Mouse (Mus musculus): ENCODE results near the gene Dab2.

Gene Dab2

DNA sequence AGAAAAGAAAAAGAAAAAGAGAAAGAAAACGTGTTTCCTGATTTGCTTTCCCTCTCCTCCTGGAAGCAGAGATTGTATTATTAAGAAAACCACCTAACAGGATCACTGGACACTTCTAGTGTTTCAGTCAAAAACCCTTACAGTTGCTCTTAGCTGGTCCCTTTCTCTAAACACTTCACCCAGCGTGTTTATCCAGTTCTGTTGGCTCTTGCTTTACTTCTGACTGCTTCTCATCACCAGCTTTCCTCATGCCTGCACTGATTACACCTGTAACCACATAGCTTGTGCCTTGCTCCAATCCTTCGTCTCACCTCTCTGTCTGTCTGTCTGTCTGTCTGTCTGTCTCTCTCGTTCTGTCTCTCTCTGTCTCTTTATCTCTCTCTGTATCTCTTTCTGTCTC, 25.9 kb downstream of the Dab2 start:
- DNase-seq (ENCODE audit: low read depth) = no peak

DNA sequence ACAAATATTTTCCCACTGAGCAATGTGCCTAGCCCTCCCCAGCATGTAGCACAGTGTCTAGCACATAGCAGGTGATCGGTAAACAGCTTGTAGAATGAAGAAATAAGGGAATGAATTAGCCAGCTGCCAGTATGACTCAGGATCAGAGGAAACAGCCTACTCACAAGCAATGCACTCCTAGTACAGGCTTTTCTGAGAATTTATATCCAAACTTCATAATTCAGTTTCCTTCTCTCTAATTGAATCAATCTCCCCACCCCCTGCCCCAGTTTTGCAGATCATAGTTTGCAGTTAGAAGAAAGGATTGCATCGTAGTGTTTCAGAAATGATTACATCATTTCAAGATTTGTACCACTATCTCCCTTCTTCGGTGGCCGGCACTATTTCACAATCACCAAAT, 26.4 kb downstream of the Dab2 start:
- no peak for DNase-seq (ENCODE audit: low read depth)

DNA sequence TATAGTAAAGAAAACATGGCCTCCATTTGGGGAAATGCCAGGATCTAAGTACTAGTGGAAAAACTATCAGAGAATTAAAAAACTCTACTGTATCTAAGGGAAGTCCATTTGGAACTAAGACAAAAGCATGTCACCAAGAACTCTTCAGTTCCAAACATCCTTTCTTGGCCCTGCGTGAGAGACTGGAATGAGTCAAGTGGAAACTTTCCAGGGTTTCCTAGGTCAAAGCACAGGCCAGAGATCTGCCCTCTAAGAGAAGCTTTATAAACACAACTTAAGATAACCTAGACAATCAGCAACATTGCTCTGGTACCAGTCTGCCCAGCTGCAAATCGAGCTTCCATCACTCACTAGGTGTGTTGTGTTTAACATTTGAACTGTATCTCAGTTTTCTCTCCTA, 31.8 kb downstream of the Dab2 start:
- no peak for DNase-seq (ENCODE audit: low read depth)

DNA sequence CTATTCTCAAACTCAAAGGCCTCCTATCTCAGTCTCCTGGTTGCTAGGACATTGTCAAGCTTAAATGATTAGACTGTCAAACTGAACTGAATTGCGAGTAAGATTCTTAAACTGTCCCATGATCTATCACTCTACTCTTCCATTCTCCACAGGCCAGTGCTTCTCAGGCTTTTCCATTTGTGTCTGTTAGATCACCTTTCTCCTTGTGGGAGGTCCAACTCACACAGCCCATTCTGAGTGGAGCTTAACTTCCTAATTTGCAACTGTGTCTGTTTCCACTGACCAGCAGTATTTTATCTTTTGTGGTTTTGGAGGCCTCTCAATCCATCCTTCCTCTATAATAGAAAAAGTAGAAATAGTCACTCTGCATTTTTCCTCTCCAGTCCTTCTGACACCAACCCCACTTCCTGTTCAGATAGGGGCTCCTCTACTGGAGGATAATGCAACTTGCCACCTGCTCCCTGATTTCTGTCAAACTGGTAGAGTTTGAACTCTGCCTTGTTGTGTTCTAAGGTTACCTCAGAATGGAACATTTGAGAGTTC, 35.1 kb downstream of the Dab2 start:
- DNase-seq (ENCODE audit: low read depth) = no peak

DNA sequence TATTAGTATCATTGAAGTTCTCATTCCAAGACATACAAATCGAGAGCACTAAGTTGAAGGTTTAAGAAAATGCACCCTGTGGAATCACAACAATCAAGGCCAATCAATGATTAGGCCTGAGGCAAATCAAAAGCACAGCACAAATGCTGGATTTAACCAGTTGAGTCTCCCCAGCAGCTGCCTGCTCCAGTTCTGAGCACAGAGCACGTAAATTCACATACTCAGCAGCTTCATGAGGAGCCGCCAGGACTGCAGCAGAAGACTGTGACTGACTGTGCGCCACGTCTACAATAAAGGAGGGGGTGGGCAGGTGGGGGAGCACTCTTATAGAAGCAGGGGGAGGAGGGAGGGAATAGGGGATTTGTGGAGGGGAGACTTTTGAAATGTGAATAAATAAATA, 40.2 kb downstream of the Dab2 start:
- no peak for DNase-seq (ENCODE audit: low read depth)

DNA sequence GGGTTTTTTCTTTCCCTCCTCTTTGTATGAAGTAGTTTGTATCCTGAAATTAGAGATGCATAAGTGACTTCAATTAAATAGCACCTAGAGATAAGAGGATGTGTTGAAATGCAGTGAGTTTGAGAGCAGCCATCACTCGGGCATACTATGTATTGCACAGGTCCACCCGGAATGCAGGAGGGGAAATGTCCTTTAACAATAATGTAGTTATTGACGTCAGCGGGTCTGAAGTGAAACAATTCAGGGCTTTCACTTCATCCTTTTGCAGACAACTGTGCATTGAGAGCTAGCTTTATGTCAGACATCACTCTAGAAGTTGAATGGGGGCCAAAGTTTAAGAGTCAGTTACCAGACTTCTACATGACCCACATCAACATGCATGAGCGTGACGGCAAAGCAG, 40.8 kb downstream of the Dab2 start:
- no peak for DNase-seq (ENCODE audit: low read depth)

DNA sequence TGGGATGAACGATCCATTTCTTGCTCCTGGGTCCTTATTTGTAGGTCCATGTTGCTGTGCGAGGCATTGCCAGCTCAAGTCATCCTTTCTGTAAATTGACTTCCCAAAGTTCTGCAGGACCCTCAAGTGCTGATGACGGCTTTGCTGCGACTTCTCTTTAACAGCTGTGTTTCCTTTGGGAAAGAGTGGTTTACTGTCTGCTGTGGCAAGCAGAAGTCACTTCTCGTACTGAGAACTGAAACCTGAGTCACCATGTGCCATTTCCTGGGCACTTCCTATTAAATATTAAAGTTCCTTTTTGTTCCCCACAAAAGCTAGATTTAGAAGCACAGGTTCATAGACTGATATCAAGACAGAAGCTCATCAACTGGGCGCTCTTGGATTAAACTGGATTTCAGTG, 41.8 kb downstream of the Dab2 start:
- DNase-seq (ENCODE audit: low read depth) = no peak

DNA sequence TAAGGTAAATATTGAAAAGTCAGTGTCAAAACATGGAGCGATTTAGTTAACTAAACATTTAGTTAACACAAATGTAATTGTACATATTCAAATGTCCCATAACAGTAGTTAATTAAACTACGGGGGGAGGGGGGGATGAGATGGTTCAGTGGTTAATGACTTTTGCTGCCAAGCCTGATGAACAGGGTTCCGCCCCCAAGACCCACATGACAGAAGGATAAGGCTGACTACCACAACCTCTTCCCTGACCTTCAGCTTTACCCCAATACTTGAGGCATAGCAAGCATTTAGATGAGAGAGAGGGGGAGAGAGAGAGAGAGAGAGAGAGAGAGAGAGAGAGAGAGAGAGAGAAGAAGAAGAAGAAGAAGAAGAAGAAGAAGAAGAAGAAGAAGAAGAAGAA, 54.3 kb downstream of the Dab2 start:
- DNase-seq (ENCODE audit: low read depth) = no peak

DNA sequence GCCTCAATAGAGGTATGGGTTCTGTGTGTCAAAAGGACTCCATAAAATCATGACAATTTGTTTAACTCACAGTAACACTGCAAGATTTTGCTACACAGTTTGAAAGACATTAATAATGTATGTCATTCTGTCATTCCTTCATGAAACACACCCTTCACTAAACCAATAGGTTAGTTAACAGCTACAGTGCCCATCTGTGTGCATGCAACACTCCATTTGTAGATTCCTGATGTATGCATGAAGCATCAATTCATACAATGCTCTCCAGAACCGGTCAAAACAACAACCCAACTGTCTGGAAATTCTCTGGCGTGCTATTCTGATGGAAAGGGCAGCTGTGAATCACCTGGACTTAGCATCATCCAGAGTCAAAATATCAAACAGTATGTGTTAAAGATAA, 60.3 kb downstream of the Dab2 start:
- DNase-seq (ENCODE audit: low read depth) = no peak

DNA sequence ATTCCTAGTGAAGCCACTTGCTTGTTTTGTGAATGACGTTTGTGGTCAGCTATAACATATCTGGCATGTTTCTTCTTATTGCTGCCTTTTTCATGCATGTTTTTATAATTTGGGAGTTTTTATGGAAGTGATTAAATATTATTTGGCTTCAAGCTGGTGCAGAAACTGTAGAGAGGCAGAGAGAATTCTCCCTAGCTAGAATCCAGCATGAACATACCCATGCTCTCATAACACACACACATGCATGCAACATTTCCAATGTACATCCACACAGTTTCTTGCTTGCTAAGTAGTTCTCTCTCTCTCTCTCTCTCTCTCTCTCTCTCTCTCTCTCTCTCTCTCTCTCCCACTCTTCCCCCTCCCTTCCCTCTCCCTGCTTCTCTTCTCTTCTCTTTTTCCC, 70.4 kb downstream of the Dab2 start:
- no peak for DNase-seq (ENCODE audit: low read depth)

DNA sequence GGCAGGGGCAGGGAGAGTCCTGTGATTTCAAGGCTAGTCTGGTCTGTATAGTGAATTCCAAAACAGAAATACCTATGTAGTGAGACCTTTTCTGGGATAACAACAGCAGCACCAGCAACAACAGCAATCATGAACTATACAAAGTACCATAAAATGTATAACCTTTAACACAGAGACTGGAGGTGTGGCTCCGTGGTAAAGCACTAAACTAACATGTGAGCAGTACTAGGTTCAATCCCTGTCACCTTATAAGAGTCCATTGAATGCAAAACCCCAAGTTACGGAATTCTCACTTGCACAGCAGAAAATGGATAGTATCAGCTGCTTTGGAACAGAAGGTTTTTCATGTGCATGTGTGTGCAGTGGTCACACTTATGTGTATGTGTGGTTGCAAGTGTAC, 71.9 kb downstream of the Dab2 start:
- DNase-seq (ENCODE audit: low read depth) = no peak

DNA sequence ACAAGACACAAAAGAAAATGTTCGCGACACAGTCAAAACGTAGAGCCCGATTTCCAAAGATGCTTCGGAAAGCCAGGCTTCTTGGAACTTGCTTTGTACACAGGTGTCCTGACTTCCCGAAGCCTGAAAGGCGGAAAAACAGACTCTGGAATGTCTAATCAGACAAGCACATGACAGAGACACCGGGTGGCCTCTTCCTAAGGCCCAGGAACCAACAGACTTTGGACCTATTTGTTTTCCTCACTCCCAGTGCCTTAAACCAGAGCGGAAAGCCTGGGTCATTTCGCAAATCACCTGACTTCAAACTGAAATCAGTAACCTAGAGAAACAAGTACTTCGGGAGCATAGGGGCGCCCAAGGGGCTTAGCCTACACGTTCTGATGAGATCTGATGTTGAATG, 75.4 kb downstream of the Dab2 start:
- no peak for DNase-seq (ENCODE audit: low read depth)

DNA sequence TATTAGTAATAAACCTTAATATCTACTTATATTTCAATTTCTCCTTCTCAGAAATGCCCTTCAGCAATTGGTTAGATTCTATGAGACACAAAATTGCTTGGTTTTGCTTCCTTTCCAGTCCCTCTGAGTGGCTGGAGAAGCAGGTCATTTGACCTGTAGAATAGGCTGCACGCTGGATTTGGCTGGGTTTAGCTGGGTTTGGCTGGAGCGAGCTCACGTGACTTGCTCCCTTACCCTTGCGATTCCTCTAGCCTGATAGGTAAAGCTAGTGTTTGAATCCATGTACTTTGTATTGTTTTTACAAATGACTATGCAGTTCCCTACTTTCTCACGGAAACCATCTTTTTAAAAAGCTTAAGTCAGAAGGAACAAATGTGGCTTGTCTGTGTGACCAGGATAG, 76.4 kb downstream of the Dab2 start:
- no peak for DNase-seq (ENCODE audit: low read depth)

DNA sequence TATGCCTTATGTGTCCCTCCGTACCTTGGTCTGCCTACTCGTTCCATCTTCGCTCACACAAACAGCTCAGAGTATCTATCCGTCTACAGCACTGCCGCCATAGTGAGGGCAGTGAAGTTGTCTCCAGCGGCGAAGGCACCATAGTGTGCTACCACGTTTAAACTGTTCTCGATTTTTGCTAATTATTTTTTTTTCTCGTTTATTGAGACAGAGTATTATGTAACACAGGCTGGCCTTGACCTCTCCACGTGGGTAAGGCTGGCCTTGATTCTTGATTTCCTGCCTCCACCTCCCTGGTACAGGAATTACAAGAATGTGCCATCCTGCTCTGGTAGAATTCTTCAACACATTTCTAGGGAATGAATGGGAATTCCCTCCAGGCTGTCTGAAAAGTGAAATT, 77.2 kb downstream of the Dab2 start:
- no peak for DNase-seq (ENCODE audit: low read depth)

DNA sequence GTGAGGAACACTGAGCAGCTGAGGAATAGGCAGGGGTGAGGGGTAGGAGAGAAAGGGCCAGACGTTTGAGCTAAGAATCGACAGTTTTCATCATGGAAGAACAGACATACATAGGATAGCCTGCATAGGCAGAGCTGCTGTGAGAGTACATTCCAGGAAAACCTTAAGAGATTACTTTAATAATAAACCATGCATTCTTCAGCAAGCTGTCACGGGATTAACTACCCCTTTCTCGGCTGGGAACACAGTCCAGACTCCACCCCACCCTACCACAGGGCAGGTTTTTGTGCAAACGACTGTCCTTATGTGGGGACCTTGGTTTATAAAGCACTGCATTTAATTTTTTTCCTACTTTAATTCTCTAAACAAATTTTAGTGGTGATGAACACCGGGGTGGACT, 84.4 kb downstream of the Dab2 start:
- no peak for DNase-seq (ENCODE audit: low read depth)

DNA sequence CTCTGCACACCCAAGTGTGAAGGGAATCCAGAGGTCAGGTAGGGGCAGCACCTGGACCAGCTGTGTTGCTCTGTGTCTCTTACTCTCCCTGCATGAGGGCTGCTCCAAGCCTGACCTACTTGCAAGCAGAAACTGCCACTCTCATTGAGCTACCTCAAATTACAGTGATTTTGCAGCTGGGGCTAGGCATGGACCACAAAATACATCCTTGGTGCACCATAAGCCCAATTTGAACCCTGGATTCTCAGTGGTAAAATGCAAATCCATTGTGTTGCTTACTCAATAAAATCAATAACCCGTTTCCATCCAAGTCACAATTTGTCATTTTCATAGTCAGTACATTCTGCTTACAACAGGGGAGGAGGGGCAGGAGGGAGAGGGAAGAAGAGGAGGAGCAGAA, 85.7 kb downstream of the Dab2 start:
- no peak for DNase-seq (ENCODE audit: low read depth)

DNA sequence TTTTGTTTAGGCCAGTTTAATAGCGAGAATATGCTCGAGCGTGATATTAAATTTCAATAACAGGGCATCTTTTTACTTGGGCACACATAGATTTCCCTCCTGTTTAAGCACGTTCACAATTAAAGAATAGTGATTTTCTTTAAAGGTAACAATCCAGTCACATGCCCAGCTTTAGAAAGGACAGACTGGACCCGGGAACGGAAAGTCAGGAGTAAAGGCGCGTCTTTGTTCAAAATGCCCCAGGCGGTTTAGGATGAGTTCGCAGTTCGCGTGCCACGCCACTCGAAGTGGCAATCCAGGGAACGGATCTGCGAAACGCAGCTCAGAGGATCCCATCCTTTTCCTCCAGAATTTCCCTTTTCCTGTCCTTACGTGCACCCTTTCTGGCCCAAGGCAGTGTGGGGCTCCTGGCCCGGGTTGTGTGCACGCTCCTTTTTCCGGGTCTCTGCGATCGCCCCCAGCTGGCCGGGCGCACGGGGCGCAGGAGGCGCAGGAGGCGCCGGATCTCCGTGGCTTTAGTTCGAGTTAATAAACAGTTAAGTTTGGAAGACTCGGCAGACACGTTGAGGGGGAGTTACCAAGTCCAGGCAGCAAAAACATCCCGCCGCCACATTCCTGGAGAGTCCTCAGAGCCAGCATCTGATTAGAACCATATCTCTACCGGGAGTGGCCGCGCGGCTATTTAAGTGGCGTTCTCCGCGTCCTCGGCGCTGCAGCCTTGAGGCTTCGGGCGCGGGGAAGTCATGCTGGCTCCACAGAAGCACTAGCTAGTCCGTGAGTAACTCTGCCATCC, 86.8 kb downstream of the Dab2 start:
- no peak for DNase-seq (ENCODE audit: low read depth)

DNA sequence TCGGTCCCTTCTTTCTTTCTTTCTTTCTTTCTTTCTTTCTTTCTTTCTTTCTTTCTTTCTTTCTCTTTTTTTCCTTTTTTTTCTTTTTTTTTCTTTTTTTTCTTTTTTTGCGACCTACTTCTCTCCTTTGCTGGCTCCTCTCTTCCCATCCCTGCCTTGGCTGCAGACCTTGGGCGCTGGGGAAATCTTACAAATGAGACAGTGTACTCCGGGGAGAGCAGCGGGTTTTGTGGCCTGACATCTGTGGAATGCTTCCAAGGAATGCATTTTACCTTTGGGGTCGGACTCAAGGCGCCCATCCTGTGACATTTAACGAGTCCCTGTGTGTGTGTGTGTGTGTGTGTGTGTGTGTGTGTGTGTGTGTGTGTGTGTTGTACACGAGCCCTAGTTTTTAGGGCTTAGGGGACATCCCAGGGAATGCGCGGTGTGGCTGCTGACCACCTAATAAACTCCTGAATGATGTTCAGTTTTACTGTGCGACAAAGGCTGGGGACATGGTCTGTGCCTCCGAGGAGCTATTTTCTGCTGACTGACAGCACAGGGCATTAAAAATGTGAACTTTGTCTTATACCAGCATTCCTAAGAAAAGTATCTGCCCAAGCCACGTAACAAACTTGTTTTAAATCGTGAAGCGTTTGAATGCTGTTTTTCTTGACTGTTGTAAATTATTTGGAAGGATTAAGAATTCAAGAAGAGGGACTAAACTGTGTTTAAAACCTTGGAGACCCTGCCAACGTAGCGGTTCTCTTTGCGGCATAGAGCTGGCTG, 87.6 kb downstream of the Dab2 start:
- no peak for DNase-seq (ENCODE audit: low read depth)

DNA sequence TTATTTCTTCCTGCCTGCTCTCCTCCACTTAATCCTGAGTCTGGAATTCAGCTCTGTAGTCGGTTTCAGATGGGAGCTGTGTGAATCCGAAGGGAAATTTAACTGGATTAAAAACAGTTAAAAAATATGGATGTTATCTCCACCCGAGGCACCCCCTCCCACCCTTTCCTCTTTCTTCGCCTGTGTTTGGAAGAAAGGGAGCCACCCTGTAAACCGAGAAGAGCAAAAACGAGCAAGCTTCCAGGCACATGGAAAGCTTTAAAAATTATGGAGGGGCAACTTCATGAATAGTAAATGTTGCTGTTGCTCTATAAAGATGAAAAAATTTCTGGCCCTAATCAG, 88.1 kb downstream of the Dab2 start:
- no peak for DNase-seq (ENCODE audit: low read depth)

DNA sequence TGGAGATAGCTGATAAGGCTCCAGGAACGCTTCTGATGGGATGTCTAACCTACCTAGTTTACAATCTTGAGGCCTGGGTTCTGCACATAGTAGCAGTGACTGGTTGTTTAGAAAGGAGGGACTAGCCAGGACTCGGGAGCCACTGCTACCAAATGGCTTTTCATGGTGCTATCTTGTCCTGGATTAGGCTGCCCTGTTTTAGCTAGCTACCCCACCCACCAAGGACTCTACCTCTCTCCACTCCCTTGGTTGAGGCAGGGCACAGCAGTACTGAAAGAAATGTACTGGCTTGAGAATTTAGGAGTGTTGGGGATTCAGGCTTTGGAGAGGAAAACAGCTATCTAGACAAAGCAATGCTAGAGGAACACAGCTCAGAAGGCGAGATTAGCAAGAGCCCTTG, 88.6 kb downstream of the Dab2 start:
- no peak for DNase-seq (ENCODE audit: low read depth)

DNA sequence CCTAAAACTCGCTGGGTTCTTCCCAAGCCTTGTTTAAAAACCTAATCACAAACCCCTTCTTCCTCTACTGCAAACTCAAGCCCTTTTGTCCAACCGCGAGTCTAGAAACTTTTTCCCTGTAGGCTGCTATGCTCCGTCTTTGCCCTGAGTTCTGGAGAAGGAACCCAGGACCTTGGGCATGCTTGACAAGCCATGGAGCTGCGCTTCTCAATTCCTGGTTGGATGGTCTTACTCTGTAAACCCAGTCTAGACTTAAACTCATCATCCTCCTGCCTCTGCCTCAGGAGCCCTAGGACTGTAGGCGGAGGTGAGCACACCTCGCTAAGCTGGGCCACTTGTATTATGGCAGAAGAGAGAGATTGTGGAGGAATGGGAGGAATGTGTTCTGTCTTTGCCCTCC, 89.0 kb downstream of the Dab2 start:
- DNase-seq (ENCODE audit: low read depth) = no peak

DNA sequence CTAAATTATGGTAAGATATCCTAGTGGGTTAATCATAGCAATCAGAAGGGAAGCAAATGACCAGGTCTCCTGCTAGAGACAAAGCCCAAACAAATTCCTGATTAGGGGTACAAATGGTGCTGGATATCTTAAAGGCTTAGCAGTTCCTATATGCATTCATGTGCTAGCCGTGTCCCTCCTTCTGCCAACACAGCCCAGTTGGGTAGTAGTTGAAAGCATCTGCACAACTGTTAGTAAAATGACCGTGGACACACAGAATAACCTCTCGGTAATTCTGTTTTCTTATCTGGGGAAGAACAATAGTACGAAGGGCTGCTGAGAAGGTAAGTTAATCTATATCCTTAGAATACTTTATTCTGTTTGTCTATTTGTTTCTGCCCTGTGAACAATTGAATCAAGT, 90.5 kb downstream of the Dab2 start:
- DNase-seq (ENCODE audit: low read depth) = no peak

DNA sequence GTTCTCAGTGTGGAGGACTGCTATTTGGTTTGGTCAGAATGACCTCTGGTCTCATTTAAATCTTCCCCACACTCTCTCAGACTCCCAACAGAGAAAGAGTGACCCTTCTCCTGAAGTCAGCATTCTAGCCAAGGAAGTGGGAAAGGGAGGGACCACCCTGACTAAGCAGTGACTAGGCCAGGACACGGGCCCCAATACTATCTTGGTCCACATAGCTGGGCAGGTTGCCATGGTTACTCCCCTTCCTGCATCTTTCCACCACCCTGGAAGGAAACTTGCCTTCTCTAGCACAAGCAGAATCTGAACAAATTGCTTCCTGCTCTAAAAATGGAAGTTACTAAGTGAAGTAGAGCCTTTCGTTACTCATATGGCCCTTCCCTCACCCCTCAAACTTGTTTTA, 91.1 kb downstream of the Dab2 start:
- no peak for DNase-seq (ENCODE audit: low read depth)

DNA sequence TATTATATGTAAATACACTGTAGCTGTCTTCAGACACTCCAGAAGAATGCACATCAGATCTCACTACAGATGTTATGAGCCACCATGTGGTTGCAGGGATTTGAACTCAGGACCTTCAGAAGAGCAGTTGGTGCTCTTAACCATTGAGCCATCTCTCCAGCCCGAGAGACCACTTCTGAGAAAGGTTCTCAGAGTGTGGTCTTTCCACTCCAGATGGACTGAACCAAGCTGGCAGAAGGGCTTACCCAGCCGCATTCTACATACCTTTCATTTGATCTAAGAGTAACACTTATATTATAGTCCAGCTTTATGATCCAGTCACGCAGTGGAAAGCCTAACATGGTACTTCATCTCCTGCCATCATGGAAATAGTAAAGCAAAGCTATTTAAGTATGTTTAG, 92.3 kb downstream of the Dab2 start:
- no peak for DNase-seq (ENCODE audit: low read depth)
